Mouse (Mus musculus): ENCODE measurements around the gene Kpna6. TPM values are rescaled to one million over a fixed set of nuclear protein-coding genes. Genes with fewer than 3 reads are reported as not detected.

Kpna6 gene
- polyA plus RNA-seq, 1 experiment from 2014 or later, result 3.7 TPM

DNA sequence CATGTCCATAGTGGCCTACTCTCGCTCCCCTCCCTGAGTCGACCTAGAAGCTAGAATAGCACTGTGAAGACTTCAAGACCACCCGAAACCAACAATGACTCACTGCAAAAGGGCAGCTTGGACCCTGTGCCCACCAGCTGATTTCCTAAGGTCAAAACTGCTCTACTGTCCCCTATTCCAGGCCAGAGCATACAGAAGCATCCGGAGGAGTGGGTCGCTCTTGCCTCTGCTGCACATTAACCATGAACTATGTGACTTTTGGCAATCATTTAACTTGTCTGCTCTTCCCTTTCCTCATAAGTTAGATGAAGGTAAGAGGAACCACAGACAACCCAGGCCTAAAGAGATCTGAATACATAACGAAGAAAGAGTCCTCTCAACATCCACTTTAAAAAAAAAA, 12.0 kb upstream of the Kpna6 start:
- no peak overlapping the region for H3K9ac ChIP-seq (replicated peaks)
- H3K4me3 ChIP-seq (ENCODE audit: low read depth, low read length), result no peak overlapping the region
- no peaks in the 10 kb centered on the region for H3K9me3 ChIP-seq (ENCODE audit: low read length)
- ATAC-seq, result no peak
- no peak for TF ChIP-seq EP300 (IDR thresholded peaks at IDR 0.05; ENCODE audit: low read depth)
- TF ChIP-seq CTCF (IDR thresholded peaks at IDR 0.05; ENCODE audit: low read depth), result no peak
- no peaks in the 10 kb centered on the region for H3K27me3 ChIP-seq (ENCODE audit: insufficient read depth, low read length)
- H3K27ac ChIP-seq (ENCODE audit: low read depth), result no peak overlapping the region
- no peak for DNase-seq
- WGBS (ENCODE audit: insufficient replicate concordance), result 86% methylated on average over 6 of the region's 6 CpGs
- H3K4me1 ChIP-seq (ENCODE audit: insufficient read depth), result no peaks in the 10 kb centered on the region
- no peak overlapping the region for H3K4me2 ChIP-seq (ENCODE audit: low read depth, low read length)
- H3K36me3 ChIP-seq (replicated peaks; ENCODE audit: insufficient read depth, low read length), result peaks cover 41% of the 10 kb centered on the region

DNA sequence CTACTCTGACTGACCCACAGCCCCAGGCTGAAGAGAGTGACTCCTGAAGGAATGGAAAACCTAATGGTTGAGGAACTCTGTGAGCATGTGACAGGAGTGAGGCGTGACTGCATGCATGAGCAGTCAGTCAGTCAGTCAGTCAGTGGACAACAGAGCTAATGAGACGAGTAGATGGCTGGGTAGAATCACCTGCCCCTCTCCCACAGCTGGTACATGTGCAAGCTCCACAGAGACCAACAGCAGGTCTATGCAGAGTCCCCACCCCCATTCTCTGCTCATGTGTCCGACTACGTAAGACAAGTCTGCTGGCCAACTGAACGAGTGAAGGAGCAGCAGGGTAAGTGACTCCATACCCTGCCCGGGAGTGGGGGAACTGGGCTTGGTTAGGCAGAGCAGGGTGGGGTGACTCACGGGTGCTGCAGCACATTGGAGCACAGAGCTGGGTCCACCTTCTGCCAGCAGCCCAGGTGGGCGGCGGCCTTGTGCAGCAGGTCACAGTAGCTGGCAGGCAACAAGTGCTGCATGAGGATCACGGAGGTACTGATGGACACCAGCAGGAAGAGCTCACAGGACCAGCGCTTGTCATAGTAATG, 11.4 kb upstream of the Kpna6 start:
- TF ChIP-seq CTCF (IDR thresholded peaks at IDR 0.05; ENCODE audit: low read depth), result no peak
- no peak for TF ChIP-seq EP300 (IDR thresholded peaks at IDR 0.05; ENCODE audit: low read depth)
- no peak overlapping the region for H3K4me2 ChIP-seq (ENCODE audit: low read depth, low read length)
- ATAC-seq, result no peak

DNA sequence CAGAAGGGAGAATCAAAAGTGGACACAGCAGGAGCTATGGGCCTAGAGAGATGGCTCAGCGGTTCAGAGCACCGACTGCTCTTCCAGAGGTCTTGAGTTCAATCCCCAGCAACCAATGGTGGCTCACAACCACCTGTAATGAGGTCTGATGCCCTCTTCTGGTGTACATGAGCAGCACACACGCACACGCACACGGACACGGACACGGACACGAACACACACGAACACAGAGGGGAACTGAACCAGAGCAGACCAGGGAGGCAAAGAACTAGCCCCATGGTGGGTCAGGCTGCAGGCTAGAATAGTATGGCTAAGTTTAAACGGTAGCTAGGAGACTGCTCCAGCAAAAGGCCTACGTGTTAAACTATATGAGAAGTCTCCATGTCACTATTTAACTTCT, 9.3 kb upstream of the Kpna6 start:
- Histone ChIP-seq H3K36me3 (replicated peaks; ENCODE audit: insufficient read depth, low read length) (peaks cover 36% of the 10 kb centered on the region), H3K4me2 (ENCODE audit: low read depth, low read length) (no peak overlapping the region), H3K27me3 (ENCODE audit: insufficient read depth, low read length) (no peaks in the 10 kb centered on the region), H3K9ac (replicated peaks) (no peak overlapping the region), H3K9me3 (ENCODE audit: low read length) (no peaks in the 10 kb centered on the region), H3K4me3 (ENCODE audit: low read depth, low read length) (no peak overlapping the region), H3K4me1 (ENCODE audit: insufficient read depth) (no peaks in the 10 kb centered on the region), H3K27ac (ENCODE audit: low read depth) (no peak overlapping the region)
- ATAC-seq (no peak), DNase-seq (no peak)
- TF ChIP-seq CTCF (IDR thresholded peaks at IDR 0.05; ENCODE audit: low read depth), result 0 out of 2 replicates have a peak, but pooled peaks have one; percentile 2
- no peak for TF ChIP-seq EP300 (IDR thresholded peaks at IDR 0.05; ENCODE audit: low read depth)
- 89% methylated on average over 11 of the region's 11 CpGs for WGBS (ENCODE audit: insufficient replicate concordance)

More for the DNA sequence above, 11.4 kb upstream of the Kpna6 start:
- 83% methylated on average over 11 of the region's 11 CpGs for WGBS (ENCODE audit: insufficient replicate concordance)
- Histone ChIP-seq H3K9ac (replicated peaks) (no peak overlapping the region), H3K27ac (ENCODE audit: low read depth) (no peak overlapping the region), H3K36me3 (replicated peaks; ENCODE audit: insufficient read depth, low read length) (peaks cover 41% of the 10 kb centered on the region), H3K4me3 (ENCODE audit: low read depth, low read length) (no peak overlapping the region), H3K4me1 (ENCODE audit: insufficient read depth) (no peaks in the 10 kb centered on the region), H3K27me3 (ENCODE audit: insufficient read depth, low read length) (no peaks in the 10 kb centered on the region), H3K9me3 (ENCODE audit: low read length) (no peaks in the 10 kb centered on the region)
- DNase-seq, result no peak

DNA sequence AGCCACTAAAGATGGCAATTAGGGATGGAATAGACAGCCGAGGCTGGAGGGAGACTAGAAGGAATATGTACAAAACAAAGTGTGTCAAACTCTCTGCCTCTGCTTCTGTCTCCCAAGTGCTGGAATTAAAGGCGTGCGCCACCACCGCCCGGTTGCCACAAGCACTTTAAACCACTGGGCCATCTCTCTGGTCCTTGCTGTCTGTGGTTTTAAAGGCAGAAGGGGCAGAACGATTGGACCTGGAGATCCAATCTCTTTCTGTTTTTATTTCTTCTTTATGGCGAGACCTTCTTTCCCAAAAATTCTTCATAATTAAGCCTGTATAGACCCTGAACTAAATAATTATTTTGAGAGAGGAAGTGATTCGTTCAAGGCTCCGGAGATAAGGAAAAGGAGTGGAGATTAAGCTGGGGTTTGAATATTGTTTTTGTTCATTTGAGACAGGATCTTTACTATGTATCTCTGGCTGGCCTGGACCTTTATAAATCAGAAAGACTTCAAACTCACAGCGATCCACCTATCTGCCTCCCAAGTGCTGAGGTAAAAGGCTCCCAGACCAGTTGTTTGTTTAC, 397 bp upstream of the Kpna6 start:
- H3K27me3 ChIP-seq (ENCODE audit: insufficient read depth, low read length), result no peaks in the 10 kb centered on the region
- no peak; the same call in 1 of the 2 replicates for TF ChIP-seq CTCF (IDR thresholded peaks at IDR 0.05; ENCODE audit: low read depth)
- peak; percentile 37; the same call in 1 of the 2 replicates for TF ChIP-seq EP300 (IDR thresholded peaks at IDR 0.05; ENCODE audit: low read depth)
- peak overlapping the region; percentile 89 for H3K4me3 ChIP-seq (ENCODE audit: low read depth, low read length)
- H3K4me2 ChIP-seq (ENCODE audit: low read depth, low read length), result peak overlapping the region; percentile 89
- H3K36me3 ChIP-seq (replicated peaks; ENCODE audit: insufficient read depth, low read length), result no peaks in the 10 kb centered on the region; the same call in 1 of the 2 replicates
- no peak for DNase-seq
- ATAC-seq, result peak; percentile 33
- 3% methylated on average over 10 of the region's 10 CpGs for WGBS (ENCODE audit: insufficient replicate concordance)
- H3K27ac ChIP-seq (ENCODE audit: low read depth), result peak overlapping the region; percentile 96
- H3K9ac ChIP-seq (replicated peaks), result peak overlapping the region; percentile 96
- peaks cover 12% of the 10 kb centered on the region for H3K4me1 ChIP-seq (ENCODE audit: insufficient read depth)
- no peaks in the 10 kb centered on the region for H3K9me3 ChIP-seq (ENCODE audit: low read length)

DNA sequence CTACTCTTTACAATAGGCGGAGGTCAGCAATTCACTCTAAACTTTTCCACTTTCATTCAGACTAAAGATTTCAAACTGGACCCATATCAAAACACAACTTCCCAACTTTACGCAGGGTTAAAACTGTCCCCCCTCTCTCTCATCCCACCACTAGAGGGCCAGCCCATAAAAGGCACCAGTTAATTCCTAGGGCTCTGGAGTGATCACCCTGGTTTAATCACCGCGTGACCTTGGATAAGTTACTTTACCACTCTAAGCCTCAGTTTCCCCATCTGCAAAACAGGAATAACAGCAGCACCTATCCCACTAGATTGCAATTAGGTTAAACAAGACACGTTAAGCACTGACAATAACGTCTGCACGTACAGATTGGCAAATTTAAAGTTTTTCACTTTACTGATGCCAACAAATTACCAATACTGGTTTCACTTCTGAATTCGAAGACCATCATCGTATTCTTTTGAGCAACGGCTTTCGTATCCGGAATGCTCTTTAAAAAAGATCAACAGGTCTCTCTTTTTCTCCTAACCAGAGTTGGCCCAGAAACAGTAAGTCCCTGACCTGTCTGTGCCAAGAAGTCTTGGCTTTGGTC, 980 bp downstream of the Kpna6 start:
- DNase-seq (peak; percentile 65), ATAC-seq (peak; percentile 48)
- H3K4me1 ChIP-seq (ENCODE audit: insufficient read depth), result peaks cover 12% of the 10 kb centered on the region
- peak overlapping the region; percentile 89 for H3K4me2 ChIP-seq (ENCODE audit: low read depth, low read length)
- peak overlapping the region; percentile 96 for H3K9ac ChIP-seq (replicated peaks)
- peak overlapping the region; percentile 89 for H3K4me3 ChIP-seq (ENCODE audit: low read depth, low read length)
- H3K27me3 ChIP-seq (ENCODE audit: insufficient read depth, low read length), result no peaks in the 10 kb centered on the region
- H3K36me3 ChIP-seq (replicated peaks; ENCODE audit: insufficient read depth, low read length), result no peaks in the 10 kb centered on the region
- peak overlapping the region; percentile 96 for H3K27ac ChIP-seq (ENCODE audit: low read depth)
- TF ChIP-seq CTCF (IDR thresholded peaks at IDR 0.05; ENCODE audit: low read depth), result peak; percentile 91
- TF ChIP-seq EP300 (IDR thresholded peaks at IDR 0.05; ENCODE audit: low read depth), result 0 out of 2 replicates have a peak, but pooled peaks have one; percentile 21
- no peaks in the 10 kb centered on the region for H3K9me3 ChIP-seq (ENCODE audit: low read length)
- 7% methylated on average over 12 of the region's 12 CpGs for WGBS (ENCODE audit: insufficient replicate concordance)

DNA sequence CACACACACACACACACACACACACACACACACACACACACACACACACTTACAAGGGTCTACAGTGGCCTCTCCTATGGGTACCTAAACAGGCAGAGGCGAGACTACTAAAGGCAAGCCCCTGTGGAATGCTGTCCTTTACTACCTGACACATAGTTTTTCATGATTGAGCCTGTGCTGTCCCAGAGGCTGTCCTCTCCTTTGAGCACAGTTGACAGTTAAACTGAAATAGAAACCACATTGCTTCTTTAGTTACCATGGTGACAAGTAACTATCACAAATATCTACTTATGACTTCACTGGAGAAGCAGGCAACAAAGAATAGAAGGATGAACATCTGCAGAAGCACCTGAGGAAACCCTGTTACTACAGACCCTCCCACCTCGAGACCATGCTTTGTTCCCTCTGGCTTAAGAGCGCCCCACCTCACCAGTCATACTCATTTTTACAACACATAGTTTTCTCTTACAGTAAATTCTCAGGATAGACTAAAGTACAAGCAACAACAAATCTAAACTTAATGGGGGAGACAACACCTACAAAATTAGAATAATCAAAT, 10.2 kb downstream of the Kpna6 start:
- 87% methylated on average over 3 of the region's 3 CpGs for WGBS (ENCODE audit: insufficient replicate concordance)
- Histone ChIP-seq H3K36me3 (replicated peaks; ENCODE audit: insufficient read depth, low read length) (peaks cover 40% of the 10 kb centered on the region), H3K9me3 (ENCODE audit: low read length) (no peaks in the 10 kb centered on the region), H3K4me2 (ENCODE audit: low read depth, low read length) (no peak overlapping the region), H3K9ac (replicated peaks) (no peak overlapping the region), H3K4me1 (ENCODE audit: insufficient read depth) (no peaks in the 10 kb centered on the region), H3K4me3 (ENCODE audit: low read depth, low read length) (no peak overlapping the region), H3K27me3 (ENCODE audit: insufficient read depth, low read length) (no peaks in the 10 kb centered on the region), H3K27ac (ENCODE audit: low read depth) (no peak overlapping the region)
- no peak for ATAC-seq
- no peak for DNase-seq
- no peak for TF ChIP-seq EP300 (IDR thresholded peaks at IDR 0.05; ENCODE audit: low read depth)
- no peak for TF ChIP-seq CTCF (IDR thresholded peaks at IDR 0.05; ENCODE audit: low read depth)
